Mouse (Mus musculus): ENCODE data around the gene Cep290. TPM values are rescaled to one million over a fixed set of nuclear protein-coding genes. Genes with fewer than 3 reads are reported as not detected.
"Not testable (repeated sequence)": the region's sequence is repeated elsewhere in the genome, so short reads cannot be mapped to it uniquely, and the experiment has no call there.

Gene Cep290
- polyA plus RNA-seq, 1 experiment from 2014 or later: 5.0 TPM

DNA sequence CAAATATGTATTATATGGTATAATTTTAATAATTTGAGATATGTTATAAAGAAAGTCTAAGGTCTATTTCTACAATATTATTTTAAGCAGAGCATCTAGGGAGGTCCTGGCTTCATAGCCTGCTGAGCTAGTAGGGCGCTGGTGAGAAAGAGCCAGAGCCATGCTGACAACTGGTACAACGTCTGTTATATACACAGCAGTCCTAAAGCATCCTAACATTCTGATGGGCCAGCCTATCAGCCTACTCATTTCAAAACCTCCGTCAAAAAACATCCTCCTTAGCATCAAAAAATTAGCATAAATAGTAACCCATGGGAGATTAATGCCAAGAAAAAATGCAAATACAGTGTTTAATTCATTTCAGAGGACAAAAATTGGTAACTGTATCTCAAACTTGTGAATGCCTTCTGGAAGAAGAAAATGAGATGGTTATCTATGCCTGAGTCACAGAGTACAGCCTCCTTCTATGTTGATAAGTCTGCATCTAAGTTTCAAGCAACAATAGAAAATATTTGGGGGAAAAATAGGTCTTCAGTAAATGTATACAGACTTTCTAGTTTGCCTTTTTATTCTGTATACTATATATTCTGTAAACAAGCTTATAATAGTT lies 69.3 kb downstream of the Cep290 start:
- no peaks in the 10 kb centered on the region for H3K4me1 ChIP-seq
- peaks cover 33% of the 10 kb centered on the region for H3K36me3 ChIP-seq
- H3K4me3 ChIP-seq: no peak overlapping the region
- no peak for DNase-seq (ENCODE audit: low spot score)
- no peaks in the 10 kb centered on the region for H3K27me3 ChIP-seq (ENCODE audit: low read depth, poor library complexity, severe bottlenecking)
- H3K27ac ChIP-seq (replicated peaks): no peak overlapping the region
- no peaks in the 10 kb centered on the region for H3K9me3 ChIP-seq (replicated peaks)
- WGBS: 93% methylated on average over 3 of the region's 3 CpGs

DNA sequence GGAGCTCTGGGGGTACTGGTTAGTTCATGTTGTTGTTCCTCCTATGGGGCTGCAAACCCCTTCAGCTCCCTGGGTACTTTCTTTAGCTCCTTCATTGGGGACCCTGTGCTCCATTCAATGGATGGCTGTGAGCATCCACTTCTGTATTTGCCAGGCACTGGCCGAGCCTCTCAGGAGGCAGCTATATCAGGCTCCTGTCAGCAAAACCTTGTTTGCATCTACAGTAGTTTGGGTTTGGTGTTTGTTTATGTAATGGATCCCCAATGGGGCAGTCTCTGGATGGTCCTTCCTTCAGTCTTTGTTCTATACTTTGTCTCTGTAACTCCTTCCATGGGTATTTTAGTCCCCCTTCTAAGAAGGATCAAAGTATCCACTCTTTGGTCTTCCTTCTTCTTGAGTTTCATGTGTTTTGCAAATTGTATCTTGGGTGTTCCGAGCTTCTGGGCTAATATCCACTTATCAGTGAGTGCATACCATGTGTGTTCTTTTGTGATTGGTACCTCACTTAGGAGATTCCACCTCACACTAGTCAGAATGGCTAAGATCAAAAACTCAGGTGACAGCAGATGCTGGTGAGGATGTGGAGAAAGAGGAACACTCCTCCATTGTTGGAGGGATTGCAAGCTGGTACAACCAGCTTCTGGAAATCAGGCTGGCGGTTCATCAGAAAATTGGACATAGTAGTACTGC lies 73.0 kb downstream of the Cep290 start:
- H3K27ac ChIP-seq (replicated peaks); H3K4me1 ChIP-seq; H3K27me3 ChIP-seq (ENCODE audit: low read depth, poor library complexity, severe bottlenecking); H3K9me3 ChIP-seq (replicated peaks); H3K4me3 ChIP-seq; DNase-seq (ENCODE audit: low spot score): not testable (repeated sequence)
- 94% methylated on average over 3 of the region's 3 CpGs for WGBS
- H3K36me3 ChIP-seq: peaks cover 60% of the 10 kb centered on the region

DNA sequence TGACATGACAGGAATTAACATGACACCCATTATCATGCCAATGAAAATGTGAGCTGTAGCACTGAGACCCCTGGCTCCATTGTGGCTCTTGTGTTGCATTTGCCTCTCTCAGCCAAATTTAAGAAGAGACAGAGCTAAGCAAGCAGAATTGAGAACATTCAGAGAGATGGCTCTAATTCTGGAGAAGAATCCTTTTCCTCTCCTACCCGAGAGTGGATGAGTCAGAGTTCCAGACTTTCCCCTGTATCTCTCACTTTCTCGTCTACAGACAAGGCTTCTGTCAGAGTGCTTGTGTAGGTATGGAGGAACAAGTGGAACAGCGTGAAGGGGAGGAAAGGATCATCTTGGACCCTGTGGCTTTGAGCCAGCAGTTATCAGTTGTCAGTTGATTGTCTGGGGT lies 76.8 kb downstream of the Cep290 start:
- H3K27ac ChIP-seq (replicated peaks): no peak overlapping the region
- H3K36me3 ChIP-seq: peaks cover 75% of the 10 kb centered on the region
- H3K9me3 ChIP-seq (replicated peaks): no peaks in the 10 kb centered on the region
- no peaks in the 10 kb centered on the region for H3K4me1 ChIP-seq
- H3K27me3 ChIP-seq (ENCODE audit: low read depth, poor library complexity, severe bottlenecking): no peaks in the 10 kb centered on the region
- no peak for DNase-seq (ENCODE audit: low spot score)
- WGBS: 91% methylated on average over 3 of the region's 3 CpGs
- no peak overlapping the region for H3K4me3 ChIP-seq

DNA sequence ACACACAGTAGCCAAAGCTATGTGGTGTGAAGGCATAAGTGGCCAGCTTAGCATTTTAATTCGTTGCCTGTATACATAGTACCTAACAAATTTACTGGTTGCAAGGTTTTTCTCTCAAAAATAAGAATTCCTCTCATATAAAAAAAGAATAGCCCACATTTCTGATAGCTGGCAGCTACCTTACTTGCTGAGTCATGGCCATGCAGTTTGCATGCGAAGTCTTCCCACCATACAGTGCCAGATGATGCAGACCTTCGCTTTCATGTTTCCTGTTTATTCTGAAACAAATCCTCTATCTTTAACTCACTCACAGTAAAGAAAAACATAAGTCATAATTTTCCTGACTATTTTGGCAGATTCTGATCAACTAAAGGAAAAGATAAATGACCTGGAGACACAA lies 84.3 kb downstream of the Cep290 start:
- H3K9me3 ChIP-seq (replicated peaks): no peaks in the 10 kb centered on the region
- no peak overlapping the region for H3K4me3 ChIP-seq
- H3K27me3 ChIP-seq (ENCODE audit: low read depth, poor library complexity, severe bottlenecking): no peaks in the 10 kb centered on the region
- no peaks in the 10 kb centered on the region for H3K4me1 ChIP-seq
- H3K36me3 ChIP-seq: peaks cover 52% of the 10 kb centered on the region
- no peak for DNase-seq (ENCODE audit: low spot score)
- 96% methylated on average over 3 of the region's 3 CpGs for WGBS
- no peak overlapping the region for H3K27ac ChIP-seq (replicated peaks)

DNA sequence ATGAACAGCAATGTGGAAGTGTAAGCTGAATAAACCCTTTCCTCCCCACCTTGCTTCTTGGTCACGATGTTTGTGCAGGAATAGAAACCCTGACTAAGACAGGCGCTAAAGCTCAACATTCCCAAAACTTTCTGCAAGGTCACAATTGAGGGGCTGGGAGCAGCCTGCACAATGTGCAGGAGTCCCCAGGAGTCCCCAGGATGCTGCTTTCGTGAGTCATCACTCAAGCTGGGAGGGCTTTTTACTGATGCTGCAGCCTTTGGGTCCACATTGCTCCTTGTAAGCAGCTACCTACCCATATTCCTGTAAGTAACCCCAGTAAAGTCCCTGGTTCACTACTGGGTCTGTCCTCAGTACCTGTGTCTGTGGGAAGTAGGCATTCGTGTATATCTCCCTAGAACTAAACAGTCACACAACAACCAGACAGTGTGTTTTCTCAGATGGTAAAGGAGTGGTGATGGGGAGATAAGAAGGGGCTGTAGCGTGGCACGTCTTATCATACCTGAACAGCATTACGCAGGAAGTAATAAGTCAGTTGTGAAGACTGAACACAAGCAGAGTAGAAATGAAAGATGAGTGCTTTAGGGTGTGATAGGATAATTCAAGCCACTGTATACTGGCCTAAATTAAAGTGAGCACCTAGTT lies 87.3 kb downstream of the Cep290 start:
- Histone ChIP-seq H3K36me3 (peaks cover 57% of the 10 kb centered on the region), H3K4me3 (no peak overlapping the region), H3K9me3 (replicated peaks) (no peaks in the 10 kb centered on the region), H3K27me3 (ENCODE audit: low read depth, poor library complexity, severe bottlenecking) (no peaks in the 10 kb centered on the region), H3K27ac (replicated peaks) (no peak overlapping the region), H3K4me1 (no peaks in the 10 kb centered on the region)
- no peak for DNase-seq (ENCODE audit: low spot score)
- WGBS: 89% methylated on average over 7 of the region's 7 CpGs

DNA sequence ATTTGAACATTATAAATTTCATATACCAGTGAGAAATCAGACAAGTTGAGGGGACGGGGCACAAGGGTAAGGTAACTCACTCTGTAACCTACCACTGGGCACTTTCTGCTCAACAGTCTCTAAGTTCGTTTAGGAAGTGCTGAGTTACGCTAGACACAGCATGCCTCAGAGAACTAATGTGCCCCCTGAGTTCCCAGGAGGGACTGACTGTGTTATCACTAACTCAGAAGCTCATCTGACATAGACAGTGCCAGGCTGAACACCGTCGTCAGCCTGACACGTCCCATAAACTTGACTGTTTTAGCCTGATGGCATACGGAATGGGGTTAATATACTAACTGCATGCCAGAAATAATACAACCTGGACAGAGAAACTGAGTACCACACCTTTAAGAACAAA lies 87.9 kb downstream of the Cep290 start:
- no peak for DNase-seq (ENCODE audit: low spot score)
- WGBS: 92% methylated on average over 7 of the region's 7 CpGs
- Histone ChIP-seq H3K4me3 (no peak overlapping the region), H3K36me3 (peaks cover 57% of the 10 kb centered on the region), H3K27me3 (ENCODE audit: low read depth, poor library complexity, severe bottlenecking) (no peaks in the 10 kb centered on the region), H3K27ac (replicated peaks) (no peak overlapping the region), H3K4me1 (no peaks in the 10 kb centered on the region), H3K9me3 (replicated peaks) (no peaks in the 10 kb centered on the region)

DNA sequence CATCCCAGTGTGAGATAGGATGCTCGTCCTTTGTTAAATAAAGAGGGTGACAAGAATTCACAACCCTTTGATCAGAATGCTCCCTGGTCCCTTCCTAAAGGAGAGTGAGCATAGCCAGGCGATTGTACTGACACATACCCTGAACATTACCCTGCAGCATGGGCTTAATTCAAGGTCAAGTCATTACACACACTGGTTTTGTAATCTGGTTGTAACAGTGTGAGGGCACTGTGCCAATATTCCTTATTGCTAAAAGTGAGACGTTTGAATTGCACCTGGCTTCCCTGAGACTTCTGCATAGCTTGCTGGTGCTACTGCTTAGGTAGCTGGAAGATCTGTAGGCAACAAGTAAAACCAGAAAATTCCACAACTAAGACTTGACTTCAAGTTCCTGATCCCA lies 96.8 kb downstream of the Cep290 start:
- WGBS: 91% methylated on average over 3 of the region's 3 CpGs
- H3K27ac ChIP-seq (replicated peaks): no peak overlapping the region

DNA sequence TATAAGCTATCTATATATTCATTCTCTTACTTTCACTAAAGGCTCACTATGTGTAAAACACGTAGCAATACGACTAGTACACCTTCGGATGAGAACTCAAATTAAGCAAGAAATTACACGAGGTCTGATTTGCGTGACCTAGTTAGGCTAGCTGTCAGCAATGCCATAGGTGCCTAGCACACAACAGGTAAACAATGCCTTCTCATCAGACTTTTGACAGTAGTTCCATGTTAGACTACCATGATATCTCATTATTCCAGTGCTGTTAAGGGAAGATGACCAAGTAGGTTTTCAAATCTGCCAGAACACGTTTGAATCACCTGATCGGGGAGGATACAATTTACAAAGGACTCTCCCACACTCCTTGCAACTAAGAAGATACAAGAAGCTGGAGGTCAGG lies 101.2 kb downstream of the Cep290 start:
- no peak for DNase-seq (ENCODE audit: low spot score)
- peaks cover 12% of the 10 kb centered on the region for H3K4me1 ChIP-seq
- H3K27ac ChIP-seq (replicated peaks): peak overlapping the region; percentile 87
- no peaks in the 10 kb centered on the region for H3K9me3 ChIP-seq (replicated peaks)
- no peaks in the 10 kb centered on the region for H3K27me3 ChIP-seq (ENCODE audit: low read depth, poor library complexity, severe bottlenecking)
- 55% methylated on average over 7 of the region's 7 CpGs for WGBS
- H3K36me3 ChIP-seq: peaks cover 10% of the 10 kb centered on the region
- H3K4me3 ChIP-seq: peak overlapping the region; percentile 79

More for the DNA sequence above, 96.8 kb downstream of the Cep290 start:
- Histone ChIP-seq H3K27me3 (ENCODE audit: low read depth, poor library complexity, severe bottlenecking) (no peaks in the 10 kb centered on the region), H3K4me3 (no peak overlapping the region), H3K9me3 (replicated peaks) (no peaks in the 10 kb centered on the region), H3K36me3 (peaks cover 10% of the 10 kb centered on the region), H3K4me1 (peaks cover 12% of the 10 kb centered on the region)
- no peak for DNase-seq (ENCODE audit: low spot score)

DNA sequence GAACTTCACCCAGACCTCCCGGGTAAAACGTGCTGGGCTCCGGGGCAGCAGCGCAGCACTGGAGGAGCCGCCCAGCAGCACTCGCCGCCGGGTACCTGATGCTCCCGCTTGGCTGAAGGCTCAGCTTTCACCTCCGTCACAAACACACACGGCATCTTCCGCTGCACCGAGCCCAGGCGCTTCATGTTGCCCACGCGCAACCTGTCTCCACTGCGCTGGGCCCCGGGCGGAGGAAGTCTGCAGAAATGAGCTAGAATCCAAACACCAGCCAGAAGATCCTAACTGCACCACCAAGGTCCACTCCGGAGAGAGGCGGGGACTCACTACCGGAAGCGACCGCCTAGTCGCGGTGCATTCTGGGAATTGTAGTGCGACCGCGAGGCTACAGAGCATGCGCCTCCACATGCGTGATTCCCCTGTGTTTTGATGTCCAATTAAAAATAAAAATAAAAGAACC lies 101.6 kb downstream of the Cep290 start:
- no peaks in the 10 kb centered on the region for H3K27me3 ChIP-seq (ENCODE audit: low read depth, poor library complexity, severe bottlenecking)
- peak; percentile 89 for DNase-seq (ENCODE audit: low spot score)
- H3K4me1 ChIP-seq: peaks cover 12% of the 10 kb centered on the region
- H3K36me3 ChIP-seq: peaks cover 7% of the 10 kb centered on the region
- H3K4me3 ChIP-seq: peak overlapping the region; percentile 79
- H3K9me3 ChIP-seq (replicated peaks): no peaks in the 10 kb centered on the region
- H3K27ac ChIP-seq (replicated peaks): peak overlapping the region; percentile 87
- under 1% methylated on average over 31 of the region's 31 CpGs for WGBS

DNA sequence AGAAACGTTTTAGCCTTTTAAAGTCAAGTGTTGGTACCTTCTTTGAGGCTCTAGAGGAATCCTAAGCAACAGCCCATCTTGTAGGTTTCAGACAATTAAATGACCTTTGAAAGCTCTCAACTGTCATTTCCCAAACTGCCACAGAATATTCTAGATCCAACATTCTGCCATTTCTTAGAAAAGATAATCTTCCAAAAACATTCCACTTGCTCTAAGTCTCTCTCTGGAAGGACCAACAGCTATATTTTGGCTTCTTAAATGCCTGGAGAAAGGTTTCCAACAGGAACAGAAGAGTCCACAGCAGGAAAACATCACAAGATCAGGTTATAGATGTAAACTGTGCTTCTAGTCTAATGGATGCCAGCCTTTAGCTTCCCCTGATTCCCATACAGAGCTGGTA lies 103.0 kb downstream of the Cep290 start, which contains the start of the genes 4930430F08Rik and 1700017N19Rik:
Gene 4930430F08Rik (minus strand): TSS at position 101 of the 400 bp plus-strand sequence.
Gene 1700017N19Rik (plus strand): TSS at position 162 of the 400 bp plus-strand sequence.
- DNase-seq (ENCODE audit: low spot score): no peak
- WGBS: 85% methylated on average over 1 of the region's 1 CpGs
- Histone ChIP-seq H3K9me3 (replicated peaks) (no peaks in the 10 kb centered on the region), H3K4me1 (peaks cover 12% of the 10 kb centered on the region), H3K27me3 (ENCODE audit: low read depth, poor library complexity, severe bottlenecking) (no peaks in the 10 kb centered on the region), H3K27ac (replicated peaks) (peak within 1 kb of the TSS; percentile 87; the same call in 1 of the 2 replicates), H3K4me3 (peak within 1 kb of the TSS; percentile 79), H3K36me3 (no peaks in the 10 kb centered on the region)

DNA sequence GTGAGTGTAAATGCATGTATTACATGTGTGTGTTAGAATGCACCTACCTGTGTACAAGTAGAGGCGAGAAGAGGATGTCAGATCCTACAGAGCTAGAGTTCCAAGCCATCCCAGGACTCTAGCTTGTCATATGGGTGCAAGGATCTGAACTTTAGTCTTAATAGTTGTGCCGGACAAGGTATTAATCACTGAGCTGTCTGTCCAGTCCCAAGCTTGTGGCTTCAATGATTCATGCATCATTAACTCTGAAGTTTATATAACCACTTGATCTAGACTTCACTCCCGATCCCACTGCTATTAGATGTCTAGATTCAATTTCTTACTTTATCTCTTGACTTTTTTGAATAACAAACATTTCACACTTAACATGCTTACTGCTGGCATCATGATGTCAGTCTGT lies 111.0 kb downstream of the Cep290 start:
- Histone ChIP-seq H3K9me3 (replicated peaks) (no peaks in the 10 kb centered on the region), H3K4me1 (no peaks in the 10 kb centered on the region), H3K27ac (replicated peaks) (no peak overlapping the region), H3K27me3 (ENCODE audit: low read depth, poor library complexity, severe bottlenecking) (no peaks in the 10 kb centered on the region), H3K36me3 (no peaks in the 10 kb centered on the region), H3K4me3 (no peak overlapping the region)
- no peak for DNase-seq (ENCODE audit: low spot score)
- WGBS: 86% methylated on average over 3 of the region's 3 CpGs

DNA sequence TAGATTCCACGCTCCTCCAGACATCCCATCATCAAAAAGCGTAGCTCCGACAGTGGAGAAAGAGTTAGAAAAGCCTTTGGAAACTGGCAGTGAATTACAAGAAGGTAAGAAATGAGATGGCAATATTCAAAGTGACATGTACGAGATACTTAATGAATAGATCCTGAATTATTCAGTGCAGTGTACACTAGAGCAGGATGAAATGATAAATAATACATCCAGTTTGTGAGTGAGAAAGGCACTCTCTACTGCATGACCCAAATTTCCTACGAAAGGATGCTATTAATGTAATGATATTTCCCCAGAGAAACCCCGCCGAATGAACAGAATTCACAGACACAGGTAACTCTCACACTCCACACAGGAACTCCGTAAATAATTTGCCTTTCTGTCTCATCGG lies 116.2 kb downstream of the Cep290 start:
- H3K27ac ChIP-seq (replicated peaks): no peak overlapping the region
- H3K4me3 ChIP-seq: no peak overlapping the region
- no peaks in the 10 kb centered on the region for H3K9me3 ChIP-seq (replicated peaks)
- WGBS: 90% methylated on average over 9 of the region's 9 CpGs
- DNase-seq (ENCODE audit: low spot score): no peak
- no peaks in the 10 kb centered on the region for H3K4me1 ChIP-seq
- H3K27me3 ChIP-seq (ENCODE audit: low read depth, poor library complexity, severe bottlenecking): no peaks in the 10 kb centered on the region
- no peaks in the 10 kb centered on the region for H3K36me3 ChIP-seq

DNA sequence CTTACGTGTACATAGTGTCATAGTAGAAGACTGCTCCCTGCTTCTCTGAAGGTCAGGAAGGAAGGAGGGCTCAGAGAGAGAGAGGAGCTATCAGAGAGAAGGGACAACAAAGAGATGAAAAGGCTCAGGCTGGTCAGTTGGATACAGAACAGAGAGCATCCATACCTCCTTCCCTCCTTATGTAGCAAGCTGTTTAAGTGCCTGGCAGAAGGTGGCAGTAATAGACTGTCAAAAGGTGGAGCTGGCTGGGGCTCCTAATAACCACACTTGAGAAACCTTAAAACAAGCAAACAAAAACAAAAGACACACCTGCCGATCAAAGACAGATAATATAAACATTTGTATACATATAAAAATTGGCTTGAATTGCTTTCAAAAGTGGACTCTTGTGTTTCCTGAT lies 116.9 kb downstream of the Cep290 start:
- H3K36me3 ChIP-seq: no peaks in the 10 kb centered on the region
- DNase-seq (ENCODE audit: low spot score): no peak
- 76% methylated on average over 2 of the region's 2 CpGs for WGBS
- no peak overlapping the region for H3K27ac ChIP-seq (replicated peaks)
- no peaks in the 10 kb centered on the region for H3K9me3 ChIP-seq (replicated peaks)
- H3K27me3 ChIP-seq (ENCODE audit: low read depth, poor library complexity, severe bottlenecking): no peaks in the 10 kb centered on the region
- no peaks in the 10 kb centered on the region for H3K4me1 ChIP-seq
- no peak overlapping the region for H3K4me3 ChIP-seq

All from midbrain, embryonic 10.5 days (tissue).